Mouse (Mus musculus): Measurements from ENCODE around the gene Otulin.

Otulin gene

DNA sequence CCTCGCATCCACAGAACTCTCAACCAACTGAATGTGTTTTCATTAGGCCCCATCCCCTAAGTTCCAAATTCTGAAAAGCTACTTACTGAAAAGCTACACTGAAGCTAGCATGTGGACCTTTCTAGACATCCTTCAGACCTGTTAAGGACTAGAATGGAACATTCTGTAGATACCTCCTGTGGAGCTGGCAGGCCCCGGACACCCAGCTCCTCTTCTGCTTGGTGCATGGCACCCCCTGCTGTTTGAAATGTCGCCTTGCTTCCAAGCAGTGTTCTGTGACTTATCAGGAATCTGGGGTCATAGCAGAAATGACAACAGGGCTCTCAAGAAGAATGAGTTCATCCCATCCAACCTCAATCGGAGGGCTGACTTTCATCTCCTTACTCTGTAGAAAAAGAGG lies 47.5 kb downstream of the Otulin start:
- DNase-seq (ENCODE audit: extremely low read depth, low read depth, low spot score): no peak

- no peak for DNase-seq (ENCODE audit: extremely low read depth, low read depth, low spot score)
Observed at GRCm38 (mm10) chr15:27582428-27582827, 48.1 kb downstream of the Otulin start.

GRCm38 (mm10) chr15:27581640-27582039 lies 48.9 kb downstream of the Otulin start:
- no peak for DNase-seq (ENCODE audit: extremely low read depth, low read depth, low spot score)

DNA sequence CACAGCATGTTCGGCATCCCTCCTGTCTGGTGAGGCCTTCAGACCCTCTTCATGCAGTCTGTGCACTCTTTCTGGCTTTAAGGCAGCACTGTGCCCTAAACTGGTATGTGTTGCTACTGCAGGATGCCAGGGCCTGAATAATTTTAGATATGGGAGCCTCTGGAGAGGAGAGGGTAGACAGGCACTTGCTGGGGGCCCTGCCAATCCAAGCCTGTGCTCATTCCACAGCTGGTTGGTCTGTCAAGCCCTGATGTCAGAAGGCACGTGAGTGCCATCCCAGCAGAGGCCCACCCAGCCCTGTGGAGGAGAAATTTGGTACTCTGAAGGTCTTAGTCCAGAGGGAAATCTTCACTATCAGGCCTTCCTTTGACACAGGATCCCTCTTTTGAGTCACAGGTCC lies 49.7 kb downstream of the Otulin start:
- DNase-seq (ENCODE audit: extremely low read depth, low read depth, low spot score): no peak

DNA sequence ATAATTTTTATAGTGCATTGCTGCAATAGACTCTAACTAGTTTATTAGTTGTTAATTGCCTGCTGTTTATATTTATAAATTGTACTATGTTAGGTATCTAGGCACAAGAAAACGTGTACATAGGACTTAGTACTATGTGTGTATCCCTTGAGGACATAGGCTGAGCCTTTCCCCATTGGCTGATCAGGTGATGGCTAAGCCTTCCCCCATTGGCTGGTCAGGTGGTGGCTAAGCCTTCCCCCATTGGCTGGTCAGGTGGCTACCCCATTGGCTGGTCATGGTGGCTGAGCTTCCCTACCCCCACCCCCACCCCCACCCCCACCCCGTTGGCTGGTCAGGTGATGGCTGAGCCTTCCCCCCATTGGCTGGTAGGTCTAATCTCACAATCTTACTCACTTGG lies 50.6 kb downstream of the Otulin start:
- no peak for DNase-seq (ENCODE audit: extremely low read depth, low read depth, low spot score)

DNA sequence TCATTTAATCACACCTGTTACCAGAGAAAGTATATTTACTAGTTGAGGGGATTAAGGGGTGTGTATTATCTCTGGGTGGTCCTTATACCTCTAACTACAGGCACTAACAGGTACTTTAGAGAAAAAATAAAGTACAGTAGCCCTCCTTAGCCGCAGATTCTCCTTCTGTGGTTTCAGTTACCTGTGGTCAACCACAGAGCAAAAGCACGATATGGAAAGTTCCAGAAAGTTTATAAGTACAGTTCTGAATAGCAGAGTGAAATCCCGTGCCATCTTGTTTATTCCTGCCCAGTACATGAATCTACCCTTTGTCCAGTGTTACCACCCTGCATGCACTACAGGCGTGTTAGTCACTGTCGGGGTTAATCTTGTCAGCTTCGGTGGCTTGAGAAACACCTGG lies 51.6 kb downstream of the Otulin start:
- no peak for DNase-seq (ENCODE audit: extremely low read depth, low read depth, low spot score)

DNA sequence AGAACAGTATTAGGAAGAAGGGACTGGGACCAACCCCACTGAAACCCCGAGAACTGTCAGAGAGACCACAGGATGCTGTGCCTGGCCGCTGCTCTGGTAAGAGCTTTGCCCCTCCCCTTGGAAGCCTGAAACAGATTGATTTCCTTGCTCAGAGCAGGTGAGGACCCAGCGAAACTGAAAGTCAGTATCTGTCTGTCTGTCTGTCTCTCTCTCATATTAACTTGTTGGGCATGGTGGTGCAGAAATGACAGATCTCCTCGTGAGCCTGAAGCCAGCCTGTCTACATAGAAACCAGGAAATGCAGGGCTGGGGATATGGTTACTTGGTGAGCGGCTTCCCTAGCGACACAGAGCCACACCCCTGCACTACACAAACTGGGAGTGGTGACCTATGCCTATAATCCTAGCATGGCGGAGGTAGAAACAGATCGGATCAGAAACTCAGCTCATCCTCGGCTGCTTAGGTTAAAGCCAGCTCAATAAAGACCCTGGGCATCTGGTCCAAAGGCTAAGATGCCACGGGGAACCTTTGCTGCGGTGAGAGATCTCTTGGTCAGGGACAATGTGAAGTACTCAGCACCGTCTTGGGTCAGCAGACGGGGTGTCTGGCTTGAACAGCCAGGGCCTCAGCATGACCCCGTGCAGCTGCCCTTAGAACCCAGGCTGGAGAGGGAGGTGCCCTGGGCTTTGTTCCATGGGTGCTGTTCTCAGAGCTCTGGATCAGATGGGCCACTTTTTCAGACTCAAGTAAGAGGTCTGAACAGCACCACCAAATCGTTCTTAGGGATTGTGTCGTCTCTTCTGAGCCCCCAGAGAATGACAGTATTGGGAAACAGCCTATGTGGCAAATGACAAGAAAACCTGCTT lies 52.3 kb downstream of the Otulin start:
- DNase-seq (ENCODE audit: extremely low read depth, low read depth, low spot score): no peak

DNA sequence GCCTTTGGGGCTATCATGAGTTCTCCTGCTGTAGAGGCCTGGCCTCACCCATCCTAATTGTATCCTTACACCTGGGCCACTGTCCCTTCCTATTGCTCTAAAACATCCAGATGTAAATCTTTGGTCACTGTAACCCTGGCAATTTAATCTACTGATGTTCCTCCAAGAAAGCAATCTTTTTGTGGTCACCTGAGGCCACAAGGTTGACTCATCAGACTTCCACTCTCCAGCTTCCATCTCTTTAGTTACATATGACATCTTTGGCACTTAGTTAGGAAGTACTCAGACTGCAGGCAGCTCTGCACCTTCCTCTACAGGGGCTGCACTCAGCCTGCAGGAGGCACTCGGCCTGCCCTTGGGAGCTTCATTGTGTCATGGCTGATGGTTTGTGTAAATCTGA lies 53.6 kb downstream of the Otulin start:
- no peak for DNase-seq (ENCODE audit: extremely low read depth, low read depth, low spot score)

DNA sequence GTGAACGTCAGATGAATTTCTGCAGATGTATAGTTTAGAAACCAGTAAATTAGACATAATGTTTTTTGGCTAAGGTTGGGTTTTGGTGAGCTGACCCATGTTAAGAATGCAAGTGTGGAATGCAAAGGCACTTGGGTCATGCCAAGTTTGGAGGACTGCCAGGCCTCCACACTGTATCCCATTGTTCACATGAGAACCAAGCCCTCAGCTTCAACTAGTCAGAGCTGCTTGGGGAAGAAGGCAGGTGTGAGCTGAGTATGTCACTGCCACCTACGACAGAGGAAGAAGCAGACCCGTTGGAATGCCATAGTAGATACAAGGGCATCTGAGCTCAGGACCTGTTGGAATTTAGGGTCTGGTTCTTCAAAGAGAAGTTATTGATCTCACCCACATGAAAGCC lies 54.6 kb downstream of the Otulin start:
- DNase-seq (ENCODE audit: extremely low read depth, low read depth, low spot score): no peak

DNA sequence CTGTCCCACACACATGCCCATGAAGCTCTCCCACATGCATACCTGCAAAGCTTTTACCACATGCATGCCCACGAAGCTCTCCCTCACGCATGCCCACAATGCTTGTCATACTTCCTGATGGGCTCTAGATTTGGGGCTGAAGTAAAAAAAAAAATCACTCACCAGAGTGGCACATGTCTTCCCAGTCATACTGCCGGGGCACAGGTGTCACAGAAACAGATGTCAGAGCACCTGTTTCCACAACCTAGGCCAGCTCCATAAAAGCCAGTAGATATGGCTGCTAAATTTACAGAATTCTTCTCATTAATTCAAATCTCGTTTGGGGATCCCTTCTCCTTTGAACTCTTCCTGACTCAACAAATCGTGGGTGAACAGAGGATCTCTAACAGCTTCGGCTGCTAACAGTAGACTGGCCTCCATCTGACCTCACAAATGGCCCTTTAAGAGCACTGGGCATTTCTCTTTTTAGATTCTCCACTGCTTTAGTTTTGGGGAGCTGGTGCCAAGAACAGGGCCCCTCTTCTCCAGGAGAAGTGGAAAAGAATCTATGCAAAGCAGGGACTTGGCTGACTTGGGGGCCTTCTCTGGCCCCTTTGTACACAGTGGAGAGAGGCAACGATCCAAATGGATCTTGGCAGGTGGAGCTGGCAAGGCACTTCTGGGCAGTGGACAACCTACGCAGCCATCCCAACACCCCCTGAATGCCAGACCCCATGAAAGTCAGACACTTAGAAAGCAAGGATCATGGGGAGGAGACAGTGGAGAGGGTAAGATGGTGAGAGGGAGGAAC lies 55.3 kb downstream of the Otulin start:
- DNase-seq (ENCODE audit: extremely low read depth, low read depth, low spot score): no peak

GRCm38 (mm10) chr15:27571179-27571578 lies 59.3 kb downstream of the Otulin start:
- DNase-seq (ENCODE audit: extremely low read depth, low read depth, low spot score): no peak

GRCm38 (mm10) chr15:27570385-27570784 lies 60.1 kb downstream of the Otulin start:
- DNase-seq (ENCODE audit: extremely low read depth, low read depth, low spot score): no peak

GRCm38 (mm10) chr15:27569924-27570323 lies 60.6 kb downstream of the Otulin start:
- DNase-seq (ENCODE audit: extremely low read depth, low read depth, low spot score): peak; percentile 88

DNA sequence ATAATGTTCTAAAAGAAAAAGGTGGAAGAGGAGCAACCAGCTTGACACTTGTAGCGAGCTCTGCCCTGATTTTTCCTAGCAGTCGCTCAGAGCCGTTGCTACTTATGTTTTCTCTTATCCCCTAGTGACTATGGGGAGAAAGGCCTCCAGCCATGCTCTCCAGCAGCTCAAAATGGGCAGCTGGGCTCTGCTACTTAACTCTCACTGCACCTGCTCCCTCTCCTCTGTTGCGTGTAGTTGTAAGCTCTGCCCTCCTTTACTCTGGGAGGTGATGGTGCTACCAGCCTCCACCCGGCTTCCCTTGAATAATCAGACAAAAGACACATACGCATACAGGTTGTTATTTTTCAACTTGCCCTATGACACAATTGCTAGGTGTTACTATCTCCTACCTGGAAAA lies 62.1 kb downstream of the Otulin start:
- DNase-seq (ENCODE audit: extremely low read depth, low read depth, low spot score): no peak

DNA sequence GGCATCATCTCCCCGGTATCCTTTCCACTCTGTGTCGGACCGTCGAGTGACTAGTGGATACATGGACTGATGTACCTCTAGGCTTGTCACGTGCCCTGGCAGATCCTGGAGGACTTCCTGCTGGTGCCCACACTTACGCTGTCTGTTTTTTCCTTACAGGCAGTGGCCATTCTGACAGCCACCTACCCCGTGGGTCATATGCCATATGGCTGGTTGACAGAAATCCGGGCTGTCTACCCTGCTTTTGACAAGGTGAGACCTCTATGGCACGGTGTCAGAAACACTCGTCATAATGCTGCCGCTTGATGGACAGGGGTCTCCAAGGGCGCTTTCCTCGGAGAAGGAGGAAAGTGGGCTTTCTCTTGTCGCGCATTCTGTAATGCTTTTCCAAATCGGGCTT lies 63.1 kb downstream of the Otulin start:
- no peak for DNase-seq (ENCODE audit: extremely low read depth, low read depth, low spot score)

- DNase-seq (ENCODE audit: extremely low read depth, low read depth, low spot score): no peak
Observed at GRCm38 (mm10) chr15:27565626-27566185, 64.8 kb downstream of the Otulin start.

- peak; percentile 81 for DNase-seq (ENCODE audit: extremely low read depth, low read depth, low spot score)
Observed at GRCm38 (mm10) chr15:27564106-27565100, 66.1 kb downstream of the Otulin start.

DNA sequence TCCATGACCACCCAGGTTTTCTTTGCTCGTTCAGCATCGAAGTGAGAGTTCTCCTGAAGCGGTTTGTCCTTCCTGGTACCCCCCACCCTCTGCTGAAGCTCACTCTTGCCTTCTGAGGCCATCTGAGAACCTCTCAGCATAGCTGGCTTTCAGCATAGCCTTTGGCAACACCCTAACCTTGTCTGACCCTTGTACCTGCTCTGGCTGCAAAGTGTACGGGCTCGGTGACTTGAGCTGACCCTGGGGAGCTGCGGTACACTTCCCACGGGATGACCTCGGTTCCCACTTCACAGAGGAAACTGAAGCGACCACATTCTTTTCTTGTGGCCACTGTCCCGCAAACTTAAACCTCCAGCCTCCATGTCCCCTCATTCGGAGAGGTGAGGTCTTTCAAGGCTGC lies 70.2 kb downstream of the Otulin start:
- no peak for DNase-seq (ENCODE audit: extremely low read depth, low read depth, low spot score)

DNA sequence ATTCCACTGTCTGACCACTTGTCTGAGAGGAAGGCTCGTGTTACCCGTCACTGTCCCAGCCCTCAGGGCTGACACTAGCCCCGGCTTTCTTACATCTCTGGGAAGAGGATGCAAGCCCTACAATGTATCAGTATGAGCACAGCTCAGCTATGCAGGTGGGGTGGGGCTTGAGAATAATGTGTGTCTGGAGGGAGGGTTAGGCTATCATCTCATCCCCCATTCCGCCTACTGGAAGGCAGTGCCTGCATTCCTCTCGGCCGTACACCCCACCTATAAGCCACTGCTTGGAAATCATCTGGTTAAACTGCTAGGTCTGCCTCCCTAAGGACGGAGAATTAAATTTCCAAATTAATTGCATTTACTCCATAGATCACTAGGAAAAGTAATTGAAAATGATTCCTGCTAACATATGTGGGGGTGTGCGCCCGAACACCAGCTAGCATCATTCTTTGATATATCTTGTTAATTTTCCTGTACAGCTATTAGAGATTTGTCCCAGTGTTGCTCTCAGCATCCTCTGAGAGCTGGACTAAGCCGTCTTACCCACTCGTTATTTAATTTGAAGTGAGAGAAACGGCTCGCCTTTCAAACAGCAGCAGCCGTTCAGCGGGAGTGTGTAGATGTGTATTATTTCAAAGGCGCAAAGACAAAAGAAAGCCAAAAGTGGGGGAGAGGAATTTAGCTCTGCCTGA lies 71.9 kb downstream of the Otulin start:
- DNase-seq (ENCODE audit: extremely low read depth, low read depth, low spot score): no peak

DNA sequence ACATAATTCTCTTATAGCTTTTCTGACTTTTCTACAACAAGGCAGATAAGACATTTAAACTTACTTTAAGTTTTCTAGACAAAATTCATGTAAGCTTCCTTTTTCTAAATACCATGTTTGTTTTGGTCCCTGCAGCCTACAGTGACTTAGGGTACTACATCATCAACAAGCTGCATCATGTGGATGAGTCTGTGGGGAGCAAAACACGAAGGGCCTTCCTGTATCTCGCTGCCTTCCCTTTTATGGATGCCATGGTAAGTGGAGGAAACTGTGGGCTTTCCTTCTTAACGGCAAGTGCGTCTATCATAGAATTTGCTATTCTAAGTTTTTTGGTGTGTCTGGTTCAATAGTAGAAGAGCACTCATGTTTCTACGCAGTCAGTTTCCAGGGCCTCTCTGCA lies 76.9 kb downstream of the Otulin start:
- no peak for DNase-seq (ENCODE audit: extremely low read depth, low read depth, low spot score)
